Mouse (Mus musculus) common myeloid progenitor, adult 5-6 weeks (primary cell): ENCODE measurements at regions not wholly inside any gene's neighbourhood (a gene's known extent, or its start where the extent isn't known, plus 50 kb on each side); places are given as distances from the start of the nearest gene placed in this dataset.

Experiments
- ATAC-seq: replicated peaks from 2 replicates; pipeline ENCODE4 v1.8.0; 2016; ENCODE audit warnings: low read depth, mild to moderate bottlenecking, moderate TSS enrichment, inconsistent platforms; ENCODE audit not compliant: poor library complexity, severe bottlenecking

GRCm38 (mm10) chr9:115526981-115527380 is 216.8 kb upstream of the Stt3b start:
- ATAC-seq, result no peak

GRCm38 (mm10) chr9:115534198-115534597 is 224.0 kb upstream of the Stt3b start:
- ATAC-seq, result no peak

GRCm38 (mm10) chr9:115543665-115544064 is 233.4 kb upstream of the Stt3b start:
- no peak for ATAC-seq

DNA sequence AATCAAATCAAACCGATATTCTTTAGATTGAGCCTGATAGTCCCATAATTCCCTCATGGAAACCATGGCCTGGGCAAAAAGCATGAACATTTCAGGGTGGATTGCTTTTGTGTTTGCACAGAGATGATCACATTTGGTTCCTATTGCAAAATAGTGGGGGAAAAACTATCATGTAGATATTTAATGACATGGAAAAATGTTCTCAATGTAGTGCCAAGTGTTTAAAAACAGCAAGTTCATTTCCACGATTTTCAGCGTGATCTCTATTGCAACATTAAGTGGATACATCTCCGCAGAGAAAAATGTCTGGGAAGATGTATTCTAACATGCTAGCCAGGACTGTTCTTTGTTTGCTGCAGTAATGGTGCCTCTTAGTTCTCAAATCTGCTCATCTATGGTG is 235.0 kb upstream of the Stt3b start:
- no peak for ATAC-seq

GRCm38 (mm10) chr9:115545792-115546191 is 235.6 kb upstream of the Stt3b start:
- no peak for ATAC-seq

- peak; percentile 95 for ATAC-seq
Measured at GRCm38 (mm10) chr9:115547625-115548325, 237.6 kb upstream of the Stt3b start.

- ATAC-seq, result no peak; the same call in 1 of the 2 replicates
Measured at GRCm38 (mm10) chr9:115548722-115549349, 238.6 kb upstream of the Stt3b start.

- no peak for ATAC-seq
Measured at GRCm38 (mm10) chr9:115551080-115551479, 240.9 kb upstream of the Stt3b start.

DNA sequence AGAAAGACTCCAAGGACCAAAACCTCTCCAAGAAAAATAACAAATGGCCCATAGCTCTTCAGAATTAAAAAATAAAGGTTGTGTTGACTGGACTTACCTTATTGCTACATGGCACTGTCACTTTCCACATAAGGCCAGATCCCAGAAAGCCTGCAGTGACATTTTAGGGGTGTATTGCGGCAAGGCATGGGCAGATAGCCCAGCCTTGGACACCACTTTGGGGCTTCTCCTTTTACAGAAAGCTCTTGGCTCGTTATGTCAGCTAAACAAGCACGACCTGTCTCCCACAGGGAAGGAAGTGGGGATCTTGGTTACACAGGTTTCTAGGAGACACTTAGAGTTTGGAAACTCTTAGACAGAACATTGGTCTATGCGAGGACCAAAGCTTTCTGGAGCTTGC is 241.3 kb upstream of the Stt3b start:
- no peak for ATAC-seq

DNA sequence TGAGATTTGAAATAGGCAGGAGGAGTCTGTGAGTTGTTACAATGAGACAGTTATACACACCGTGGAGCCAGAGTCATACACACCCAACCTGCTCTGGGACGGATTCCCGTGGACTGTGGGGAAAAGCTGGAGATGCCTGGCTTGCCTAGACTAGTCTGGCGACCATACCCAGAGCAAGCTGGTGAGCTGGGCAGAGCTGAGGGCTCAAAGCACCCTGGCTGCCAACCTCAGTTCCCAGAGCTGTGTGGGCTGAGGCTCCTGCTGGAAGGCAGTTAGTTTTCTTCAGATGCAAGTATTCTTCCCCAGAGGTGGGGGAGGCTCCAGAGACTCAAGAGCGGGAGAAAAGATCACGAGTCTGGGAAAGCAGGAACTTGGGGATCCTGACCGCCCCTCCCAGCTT is 247.9 kb upstream of the Stt3b start:
- ATAC-seq, result no peak

DNA sequence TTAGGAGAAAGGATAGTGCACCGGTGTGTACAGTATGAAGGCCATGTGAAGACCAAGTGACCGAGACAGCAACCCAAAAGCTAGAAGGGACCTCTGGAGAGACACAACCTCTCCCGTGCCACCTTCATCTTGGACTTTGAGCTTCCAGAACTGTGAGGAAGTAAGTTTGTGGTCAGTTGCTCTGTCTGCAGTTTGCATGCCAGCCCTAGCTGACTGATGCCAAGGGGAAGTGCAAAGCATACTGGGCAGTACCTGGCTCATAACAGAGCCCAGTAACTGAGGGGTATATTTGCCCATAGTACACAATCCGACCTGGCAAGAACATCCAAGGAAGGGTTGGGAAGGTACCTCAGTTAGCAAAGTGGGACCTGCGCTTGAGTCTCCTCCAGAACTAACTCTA is 249.3 kb upstream of the Stt3b start:
- peak; percentile 32; the same call in 1 of the 2 replicates for ATAC-seq

DNA sequence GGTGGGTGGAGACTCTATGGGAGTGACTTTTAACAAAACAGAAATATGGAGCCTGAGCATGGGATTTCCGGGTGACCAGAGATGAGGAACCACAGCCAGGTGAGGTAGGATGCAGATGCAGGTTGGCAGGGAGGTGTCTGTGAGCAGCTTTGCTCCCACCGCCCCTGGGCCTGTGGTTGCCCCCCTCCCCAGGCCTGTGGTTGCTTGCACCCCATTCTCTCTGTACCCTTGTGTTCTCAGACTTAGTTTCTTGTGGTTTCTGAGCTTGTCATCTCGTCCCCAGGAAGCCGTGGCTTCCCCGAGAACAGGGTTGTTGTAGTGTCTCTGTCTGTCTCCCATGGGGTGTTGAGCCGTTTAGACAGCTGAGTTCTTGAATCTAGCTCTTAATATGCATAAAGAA is 251.0 kb upstream of the Stt3b start:
- ATAC-seq, result 0 out of 2 replicates have a peak, but pooled peaks have one; percentile 36

DNA sequence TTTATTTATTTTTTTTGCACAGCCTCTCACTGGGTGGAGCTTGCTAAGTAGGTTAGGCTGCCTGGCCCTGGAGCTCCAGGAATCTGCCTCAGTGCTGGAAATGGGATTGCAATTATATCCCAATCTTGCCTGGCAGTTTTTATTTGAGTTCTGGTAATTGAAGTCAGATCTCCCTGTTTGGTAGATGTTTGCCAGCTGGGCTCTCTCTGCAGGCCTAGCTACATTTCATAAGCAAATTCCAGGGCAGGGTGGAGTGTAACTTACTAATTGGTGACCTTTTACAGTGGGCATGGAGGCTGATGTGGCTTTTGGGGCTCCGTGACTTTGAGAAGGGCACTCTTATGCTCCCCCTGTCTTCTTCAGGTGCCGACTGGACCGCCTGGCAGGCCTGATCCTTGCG is 252.6 kb upstream of the Stt3b start:
- ATAC-seq, result no peak

DNA sequence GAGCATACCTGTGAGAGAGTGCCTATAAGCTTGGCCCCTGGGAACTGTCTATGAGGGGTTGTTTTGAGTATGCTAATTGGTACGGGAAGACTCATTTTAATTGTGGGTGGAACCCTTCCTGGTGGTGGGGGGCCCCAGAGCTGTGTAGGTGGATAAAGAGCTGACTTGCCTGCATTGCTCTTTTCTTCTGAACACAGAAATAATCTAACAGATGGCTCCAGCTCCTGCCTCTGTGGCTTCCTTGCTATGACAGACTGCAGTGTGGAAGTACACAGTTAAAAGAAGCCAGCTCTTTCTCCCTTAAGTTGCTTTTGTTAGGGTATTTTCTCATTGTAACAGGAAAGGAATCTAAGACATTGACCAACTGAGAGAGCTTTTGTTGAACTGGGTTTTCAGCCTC is 254.1 kb upstream of the Stt3b start:
- no peak for ATAC-seq

- ATAC-seq, result peak; percentile 81
Measured at GRCm38 (mm10) chr9:115568693-115569334, 258.6 kb upstream of the Stt3b start.

GRCm38 (mm10) chr9:115570998-115571397 is 260.8 kb upstream of the Stt3b start:
- ATAC-seq, result no peak

DNA sequence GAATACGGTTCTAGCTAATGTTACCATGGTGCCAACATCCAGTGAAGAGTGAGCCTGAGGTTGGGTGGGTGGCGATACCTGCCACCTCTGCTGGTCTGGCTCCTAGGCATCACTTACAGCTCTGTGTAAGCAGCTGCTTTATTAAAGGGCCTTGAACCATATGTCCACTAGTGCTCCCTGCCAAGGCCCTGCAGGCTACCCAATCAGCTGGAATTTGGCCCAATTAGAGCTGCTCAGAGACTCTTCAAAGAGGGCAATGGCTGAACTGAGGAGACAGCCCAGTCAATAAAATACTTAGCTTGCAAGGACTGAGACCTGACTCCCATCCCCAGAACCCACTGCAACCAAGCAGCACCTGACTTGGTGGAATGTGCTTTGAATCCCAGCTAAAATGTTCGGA is 270.9 kb upstream of the Stt3b start:
- no peak for ATAC-seq

DNA sequence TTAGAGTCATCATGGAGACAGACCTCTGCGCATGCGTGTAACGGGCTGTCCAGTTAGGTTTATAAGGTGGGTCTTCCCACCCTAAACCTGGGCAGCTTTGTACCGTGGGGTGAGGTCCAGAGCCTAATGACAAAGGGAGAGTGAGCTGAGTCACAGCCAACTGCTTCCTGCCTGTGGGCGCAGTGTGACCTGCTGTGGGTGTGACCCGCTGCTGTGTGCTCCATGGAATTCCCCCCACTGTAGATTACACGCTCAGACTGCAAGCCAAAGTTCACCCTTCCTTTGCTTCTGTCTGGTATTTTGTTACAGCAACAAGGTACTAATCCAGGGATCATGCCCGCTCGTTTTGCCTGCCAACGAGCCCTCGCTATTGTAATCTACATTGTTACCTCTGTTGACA is 273.3 kb upstream of the Stt3b start:
- peak; percentile 72 for ATAC-seq

DNA sequence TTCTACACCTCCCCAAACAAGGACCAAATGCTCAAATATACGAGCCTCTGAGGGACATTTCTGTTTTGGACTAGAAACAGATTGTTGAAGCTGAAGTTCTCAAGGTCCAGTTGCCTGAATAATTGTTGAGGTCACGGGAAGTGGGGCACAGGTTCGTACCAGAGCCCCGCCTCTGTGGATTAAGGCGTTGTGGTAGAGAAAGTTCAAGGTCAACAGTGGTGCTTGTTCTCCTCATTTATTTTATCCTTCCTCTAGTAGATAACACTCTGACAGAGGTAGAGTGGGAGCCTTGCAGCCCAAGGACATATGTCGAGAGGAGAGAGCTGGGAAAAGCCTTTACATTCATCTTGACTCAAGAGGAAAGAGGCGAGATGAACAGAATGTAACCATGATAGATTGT is 274.7 kb upstream of the Stt3b start:
- ATAC-seq, result no peak

- no peak for ATAC-seq
Measured at GRCm38 (mm10) chr9:115592466-115592865, 282.2 kb upstream of the Stt3b start.

DNA sequence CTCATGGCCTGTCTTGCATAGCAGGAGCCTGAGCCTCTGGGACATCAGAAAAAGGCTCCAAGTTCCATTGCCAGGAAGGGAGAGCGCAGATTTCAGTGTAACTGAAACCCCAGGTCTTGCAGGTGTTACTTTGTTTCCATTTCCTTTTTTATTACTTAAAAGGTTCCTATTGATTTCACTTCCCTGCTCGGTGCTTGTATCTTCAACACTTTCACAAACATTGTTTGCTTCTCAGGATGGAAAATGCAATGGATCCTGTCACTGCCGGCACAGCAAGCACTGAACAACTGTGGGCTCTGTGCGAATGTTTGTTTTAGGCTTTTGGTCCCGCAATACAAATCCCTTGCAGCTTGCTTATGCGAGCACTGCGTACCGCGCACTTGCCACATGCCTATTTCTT is 290.0 kb upstream of the Stt3b start:
- ATAC-seq, result no peak
